In genomic region chr13:44581947-44582766, GRCm38 (mm10) we compare ENCODE assay signal across 8 mouse cellular contexts.
DNase-seq lines count a peak whose midpoint lies in the region; ATAC-seq lines count a peak whose summit lies in the region.

No protein-coding gene starts in this region.

- no peak overlapping the region for H3K27ac ChIP-seq in liver, embryonic 11.5 days (ENCODE audit: low read depth, low read length)
- peak overlapping the region; percentile 86 for H3K27ac ChIP-seq in heart, embryonic 10.5 days
- no peak overlapping the region for H3K27ac ChIP-seq in limb, embryonic 15.5 days
- no peak overlapping the region for H3K27ac ChIP-seq in neural tube, embryonic 13.5 days (replicated peaks)
- H3K27ac ChIP-seq in kidney, embryonic 15.5 days: no peak overlapping the region

- no peaks in the 10 kb centered on the region for H3K27me3 ChIP-seq in liver, embryonic 11.5 days (replicated peaks; ENCODE audit: control insufficient read depth, insufficient read depth, low read length)
- H3K27me3 ChIP-seq in heart, embryonic 10.5 days (ENCODE audit: insufficient read depth, poor library complexity, severe bottlenecking): no peaks in the 10 kb centered on the region
- H3K27me3 ChIP-seq in limb, embryonic 15.5 days: no peaks in the 10 kb centered on the region
- H3K27me3 ChIP-seq in neural tube, embryonic 13.5 days: no peaks in the 10 kb centered on the region; the same call in 1 of the 2 replicates
- peaks cover 2% of the 10 kb centered on the region; the same call in 1 of the 2 replicates for H3K27me3 ChIP-seq in kidney, embryonic 15.5 days

- H3K4me1 ChIP-seq in liver, embryonic 11.5 days (replicated peaks; ENCODE audit: control insufficient read depth, insufficient read depth, low read length): peaks cover 23% of the 10 kb centered on the region
- H3K4me1 ChIP-seq in heart, embryonic 10.5 days: peaks cover 46% of the 10 kb centered on the region
- H3K4me1 ChIP-seq in limb, embryonic 15.5 days: peaks cover 34% of the 10 kb centered on the region
- H3K4me1 ChIP-seq in neural tube, embryonic 13.5 days (replicated peaks): peaks cover 25% of the 10 kb centered on the region
- H3K4me1 ChIP-seq in kidney, embryonic 15.5 days: peaks cover 40% of the 10 kb centered on the region

- no peak for DNase-seq in liver, embryonic 11.5 days (ENCODE audit: low spot score)
- no peak for DNase-seq in liver
- no peak for DNase-seq in heart, embryonic 10.5 days (ENCODE audit: low spot score)
- no peak for DNase-seq in adrenal gland, postnatal 4 days (ENCODE audit: low spot score in 2 of 2)
- DNase-seq in ovary, adult 18-20 months (ENCODE audit: low spot score): no peak

- 32% methylated on average over 23 of the region's 23 CpGs for WGBS in liver, embryonic 11.5 days
- WGBS in heart, embryonic 10.5 days: 14% methylated on average over 23 of the region's 23 CpGs
- 25% methylated on average over 23 of the region's 23 CpGs for WGBS in limb, embryonic 15.5 days
- WGBS in neural tube, embryonic 13.5 days: 20% methylated on average over 23 of the region's 23 CpGs
- 41% methylated on average over 23 of the region's 23 CpGs for WGBS in kidney, embryonic 15.5 days

- H3K9me3 ChIP-seq in liver, embryonic 11.5 days (ENCODE audit: control insufficient read depth, low read length): no peaks in the 10 kb centered on the region
- H3K9me3 ChIP-seq in heart, embryonic 10.5 days: no peaks in the 10 kb centered on the region
- no peaks in the 10 kb centered on the region for H3K9me3 ChIP-seq in limb, embryonic 15.5 days
- H3K9me3 ChIP-seq in neural tube, embryonic 13.5 days: 0 out of 2 replicates have a peak, but pooled peaks cover 4% of the 10 kb centered on the region
- 0 out of 2 replicates have a peak, but pooled peaks cover 2% of the 10 kb centered on the region for H3K9me3 ChIP-seq in kidney, embryonic 15.5 days (replicated peaks)

- H3K9ac ChIP-seq in liver, embryonic 11.5 days (ENCODE audit: low read depth, low read length): no peak overlapping the region
- no peak overlapping the region for H3K9ac ChIP-seq in limb, embryonic 15.5 days
- H3K9ac ChIP-seq in neural tube, embryonic 13.5 days: 0 out of 2 replicates have a peak overlapping the region, but pooled peaks have one; percentile 13
- H3K9ac ChIP-seq in kidney, embryonic 15.5 days: no peak overlapping the region

- H3K4me3 ChIP-seq in liver, embryonic 11.5 days (ENCODE audit: low read depth, low read length): no peak overlapping the region
- peak overlapping the region; percentile 46 for H3K4me3 ChIP-seq in heart, embryonic 10.5 days
- no peak overlapping the region for H3K4me3 ChIP-seq in limb, embryonic 15.5 days
- H3K4me3 ChIP-seq in neural tube, embryonic 13.5 days: no peak overlapping the region
- H3K4me3 ChIP-seq in kidney, embryonic 15.5 days (replicated peaks): no peak overlapping the region

- H3K36me3 ChIP-seq in liver, embryonic 11.5 days (ENCODE audit: control insufficient read depth, insufficient read depth, low read length): no peaks in the 10 kb centered on the region
- H3K36me3 ChIP-seq in heart, embryonic 10.5 days: no peaks in the 10 kb centered on the region
- no peaks in the 10 kb centered on the region for H3K36me3 ChIP-seq in limb, embryonic 15.5 days
- no peaks in the 10 kb centered on the region for H3K36me3 ChIP-seq in neural tube, embryonic 13.5 days
- H3K36me3 ChIP-seq in kidney, embryonic 15.5 days: no peaks in the 10 kb centered on the region

- peak overlapping the region; percentile 25 for H3K4me2 ChIP-seq in liver, embryonic 11.5 days
- H3K4me2 ChIP-seq in limb, embryonic 15.5 days: peak overlapping the region; percentile 17; the same call in 1 of the 2 replicates
- peak overlapping the region; percentile 41 for H3K4me2 ChIP-seq in neural tube, embryonic 13.5 days
- H3K4me2 ChIP-seq in kidney, embryonic 15.5 days: no peak overlapping the region

- no peak for ATAC-seq in liver, embryonic 11.5 days (replicated peaks; ENCODE audit: low FRiP score)
- ATAC-seq in limb, embryonic 15.5 days (ENCODE audit: insufficient number of reproducible peaks, low FRiP score, low TSS enrichment, low read depth): no peak
- ATAC-seq in neural tube, embryonic 13.5 days (ENCODE audit: low read depth): no peak
- no peak for ATAC-seq in kidney, embryonic 15.5 days (replicated peaks; ENCODE audit: low FRiP score)
